Mouse (Mus musculus) C2C12 (cell line): ENCODE measurements around the gene Igsf21.

ENCODE experiments used
- CTCF ChIP-seq: IDR thresholded peaks from one replicate; pipeline ENCODE4 v1.5.1; 2011; ENCODE audit not compliant: control insufficient read depth, insufficient read depth, insufficient read length
- MYOG ChIP-seq: IDR thresholded peaks from one replicate; pipeline ENCODE4 v1.6.1; 2011; ENCODE audit not compliant: control insufficient read depth, insufficient read length; ENCODE audit errors: extremely low read depth

- TF ChIP-seq CTCF (no peak), MYOG (no peak)
These were observed 96.9 kb downstream of the Igsf21 start for GRCm38 (mm10) chr4:140149706-140150105.
